Mouse (Mus musculus): ENCODE results near the gene Kcnma1. TPM values are rescaled to one million over a fixed set of nuclear protein-coding genes. Genes with fewer than 3 reads are reported as not detected.

The Kcnma1 gene
- polyA plus RNA-seq (2012; ENCODE audit: low replicate concordance): not detected in 2 replicates

DNA sequence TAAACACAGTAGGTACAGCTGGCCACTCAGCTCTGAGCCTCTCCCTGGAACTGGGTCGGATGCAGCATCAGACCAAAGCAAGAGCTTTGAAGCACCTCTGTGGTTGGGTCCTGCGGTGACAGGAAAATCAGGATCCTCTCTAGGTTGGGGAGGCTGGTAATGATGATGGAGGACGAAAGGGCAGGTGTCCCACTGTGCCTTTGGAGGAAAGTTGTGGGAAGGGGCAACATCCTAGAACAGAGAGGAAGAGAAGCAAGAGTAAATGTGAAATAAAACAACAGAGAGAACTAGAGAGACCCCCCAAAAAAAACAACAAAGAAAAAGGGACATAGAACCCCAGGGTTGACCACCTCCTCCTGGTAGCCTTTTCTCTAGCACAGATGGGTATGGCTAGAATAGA lies at the start of gene Kcnma1:
TSS of gene Kcnma1 (minus strand) at position 101 of the 400 bp plus-strand sequence.

Other genes starting within 250 kb of the Kcnma1 start
- 1.2 and 3.2 TPM in 2 replicates for gene Dlg5, start 231.4 kb upstream of the Kcnma1 start, polyA plus RNA-seq (2012; ENCODE audit: low replicate concordance)

All from hematopoietic multipotent progenitor cell, adult 10-12 weeks (in vitro differentiated cells).